Mouse (Mus musculus): ENCODE measurements around the gene Olfr412.

DNA sequence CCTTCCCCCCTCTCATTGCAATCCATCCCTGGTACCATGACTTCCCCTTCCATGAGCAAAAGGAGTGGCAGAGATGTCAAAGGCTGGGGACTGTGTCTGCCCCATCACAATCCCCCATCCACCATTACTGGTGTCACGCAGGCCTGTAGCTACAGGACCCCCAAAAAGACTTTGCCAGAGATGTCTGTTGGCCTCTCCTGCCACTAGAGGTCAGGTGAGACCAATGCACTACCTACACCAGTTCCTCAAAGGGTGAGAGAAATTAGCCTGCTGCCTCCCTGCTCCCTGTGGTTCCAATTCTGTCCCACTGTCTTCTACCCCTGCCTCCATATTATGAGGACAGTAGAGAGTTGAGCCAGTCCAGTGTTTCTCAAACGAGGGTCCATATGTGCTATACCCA, 40.3 kb downstream of the Olfr412 start:
- TF ChIP-seq CTCF (IDR thresholded peaks at IDR 0.05; ENCODE audit: extremely low read depth, insufficient read length, insufficient replicate concordance, low read depth, low read length) (peak; percentile 56; the same call in 1 of the 2 replicates), POLR2A (IDR thresholded peaks at IDR 0.05; ENCODE audit: low read depth, low read length) (no peak)

All from small intestine, adult 2 months (tissue).